Mouse (Mus musculus) adrenal gland, postnatal 25 days (tissue): Measurements from ENCODE around the gene Pabpn1l. TPM values are rescaled to one million over a fixed set of nuclear protein-coding genes. Genes with fewer than 3 reads are reported as not detected.
"Not testable (repeated sequence)": the region's sequence is repeated elsewhere in the genome, so short reads cannot be mapped to it uniquely, and the experiment has no call there.

ENCODE experiments used
- DNase-seq: peaks from one replicate; pipeline ENCODE4 v3.0.0; 2021; ENCODE audit warnings: mixed read lengths
- microRNA-seq, 2 experiments: library from miRNA; unstranded; fragments of <30 nt; microRNA quantifications; one replicate each; pipeline ENCODE4 v1.2.0; 2021
- total RNA-seq: library from RNA; stranded (reverse); gene quantifications from 2 replicates; pipeline ENCODE4 v1.2.3, GENCODE M21; 2021

The Pabpn1l gene
- total RNA-seq, 1 experiment from 2014 or later: not detected

- DNase-seq: no peak
These were observed 47.8 kb downstream of the Pabpn1l start for GRCm38 (mm10) chr8:122574667-122575251.

GRCm38 (mm10) chr8:122574264-122574663, 48.3 kb downstream of the Pabpn1l start:
- DNase-seq: no peak

DNA sequence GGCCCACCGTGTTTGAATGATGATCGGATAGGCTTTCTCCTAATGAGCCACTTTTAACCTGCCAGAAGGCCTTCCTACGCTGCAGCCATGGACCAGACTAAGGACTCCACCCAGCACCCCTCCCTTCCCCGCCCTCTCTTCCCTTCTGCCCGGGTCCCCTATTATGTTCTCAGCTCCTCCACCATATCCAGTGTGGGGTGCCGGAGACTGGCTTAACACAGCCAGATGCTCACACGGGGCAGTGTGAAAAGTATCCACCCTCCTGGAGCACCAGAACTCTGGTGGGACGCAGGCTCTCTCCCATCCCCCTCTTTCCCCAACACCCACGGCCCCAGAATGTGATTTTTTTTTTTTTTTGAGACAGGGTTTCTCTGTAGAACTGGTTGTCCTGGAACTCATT, 49.0 kb downstream of the Pabpn1l start:
- DNase-seq: no peak

DNA sequence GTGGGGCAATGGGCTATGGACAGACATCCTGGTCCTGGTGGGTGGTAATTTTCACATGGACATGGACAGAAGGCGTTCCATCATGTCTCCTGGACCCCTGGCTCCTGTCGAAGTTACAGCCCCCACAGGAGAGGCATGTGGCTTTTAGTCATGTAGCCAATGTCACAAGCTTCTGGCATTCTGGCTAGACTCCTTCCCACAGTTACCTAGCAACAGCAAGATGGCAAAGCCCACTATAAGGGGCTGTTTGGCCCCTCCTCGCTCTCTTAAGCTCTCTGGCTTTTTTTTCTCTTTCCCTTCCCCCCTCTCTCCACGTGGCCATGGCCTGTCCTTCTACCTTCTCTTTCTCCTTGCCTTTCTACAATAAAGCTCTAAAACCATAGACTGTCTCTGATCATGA, 49.4 kb downstream of the Pabpn1l start:
- not testable (repeated sequence) for DNase-seq

DNA sequence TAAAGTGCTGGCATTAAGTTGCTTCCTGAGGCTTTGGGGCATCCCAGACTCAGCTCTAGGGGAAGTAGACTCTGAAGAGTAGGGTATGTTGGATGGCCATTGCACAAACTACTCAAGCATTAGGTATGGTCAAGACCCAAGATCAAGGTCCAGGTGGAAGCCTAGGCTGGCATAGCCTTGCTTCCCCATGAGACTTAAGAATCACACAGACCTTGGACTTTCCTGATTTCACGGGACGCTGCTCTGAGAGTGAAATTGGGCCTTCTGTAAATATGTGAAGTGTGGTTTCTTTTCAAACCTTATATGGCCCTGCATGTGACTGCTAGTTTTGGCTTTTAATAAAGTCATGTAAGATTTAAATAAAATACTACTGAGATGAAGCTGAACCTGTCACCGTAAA, 49.8 kb downstream of the Pabpn1l start:
- DNase-seq: no peak

DNA sequence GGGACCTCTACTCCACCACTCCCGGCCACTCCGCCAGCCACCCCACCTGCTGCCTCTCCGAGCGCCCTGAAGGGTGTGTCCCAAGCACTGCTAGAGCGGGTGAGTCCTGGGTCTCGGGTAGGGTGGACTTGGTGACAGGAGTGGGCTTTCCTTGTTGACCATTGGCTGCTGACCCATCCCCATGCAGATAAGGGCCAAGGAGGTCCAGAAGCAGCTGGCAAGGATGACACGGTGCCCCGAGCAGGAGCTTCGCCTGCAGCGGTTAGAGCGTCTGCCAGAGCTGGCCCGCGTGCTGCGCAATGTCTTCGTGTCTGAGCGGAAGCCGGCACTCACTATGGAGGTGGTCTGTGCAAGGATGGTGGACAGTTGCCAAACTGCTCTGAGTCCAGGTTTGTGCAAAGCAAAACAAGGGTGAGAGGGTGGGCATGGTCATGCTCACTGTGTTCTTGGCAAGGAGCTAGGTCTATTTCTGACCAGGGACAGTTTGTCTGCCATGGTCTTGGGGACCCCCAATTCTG, 50.7 kb downstream of the Pabpn1l start:
- DNase-seq: no peak

DNA sequence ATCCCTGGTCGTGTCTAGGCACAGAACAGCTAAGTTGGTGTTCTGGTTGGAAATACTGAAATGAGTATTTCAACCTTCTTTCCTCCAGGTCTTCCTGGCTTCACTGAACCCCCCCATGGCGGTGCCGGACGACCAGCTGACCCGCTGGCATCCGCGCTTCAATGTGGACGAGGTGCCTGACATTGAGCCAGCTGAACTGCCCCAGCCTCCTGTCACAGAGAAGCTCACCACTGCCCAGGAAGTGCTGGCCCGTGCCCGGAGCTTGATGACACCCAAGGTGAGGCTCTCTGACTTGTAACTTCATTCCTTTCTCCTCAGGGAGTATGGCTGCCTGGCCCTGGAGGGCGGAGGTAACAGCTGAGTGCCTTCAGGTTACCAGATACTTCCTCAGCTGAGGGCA, 51.4 kb downstream of the Pabpn1l start:
- DNase-seq: no peak

GRCm38 (mm10) chr8:122569996-122570395, 52.5 kb downstream of the Pabpn1l start:
- DNase-seq: no peak

Small RNAs within 50 kb of the gene (microRNA-seq; reads per million reads assigned to microRNA genes)
- gene Mir6396: 0 reads per million in 2 experiments

Other genes starting within 250 kb of the Pabpn1l start
- gene Zc3h18, start 246.1 kb downstream of the Pabpn1l start, total RNA-seq: 49.8 and 52.2 TPM in 2 replicates
- gene Il17c, start 200.7 kb downstream of the Pabpn1l start, total RNA-seq: not detected in 2 replicates
- gene Cyba, start 189.8 kb downstream of the Pabpn1l start, total RNA-seq: 25.4 and 27.0 TPM in 2 replicates
- 53.6 and 78.3 TPM in 2 replicates for gene Mvd, start 179.3 kb downstream of the Pabpn1l start, total RNA-seq
- gene Snai3, start 162.0 kb downstream of the Pabpn1l start, total RNA-seq: not detected in 2 replicates
- gene Rnf166, start 146.7 kb downstream of the Pabpn1l start, total RNA-seq: 65.3 and 66.5 TPM in 2 replicates
- 20.6 and 24.7 TPM in 2 replicates for gene Ctu2, start 146.6 kb downstream of the Pabpn1l start, total RNA-seq
- gene Piezo1, start 71.4 kb downstream of the Pabpn1l start, total RNA-seq: 18.3 and 20.1 TPM in 2 replicates
- 12.5 and 17.7 TPM in 2 replicates for gene Cdt1, start 54.7 kb downstream of the Pabpn1l start, total RNA-seq
- gene Aprt, start 45.8 kb downstream of the Pabpn1l start, total RNA-seq: 50.6 and 66.4 TPM in 2 replicates
- gene Galns, start 11.3 kb downstream of the Pabpn1l start, total RNA-seq: 6.2 and 7.3 TPM in 2 replicates
- gene Trappc2l, start 11.1 kb downstream of the Pabpn1l start, total RNA-seq: 57.9 and 63.3 TPM in 2 replicates
- 12.2 and 14.1 TPM in 2 replicates for gene Cbfa2t3, start 76.4 kb upstream of the Pabpn1l start, total RNA-seq
- gene Acsf3, start 152.7 kb upstream of the Pabpn1l start, total RNA-seq: 36.6 and 40.9 TPM in 2 replicates
- 0.55 TPM in 1 of 2 replicates, not detected in the other for gene Cdh15, start 225.2 kb upstream of the Pabpn1l start, total RNA-seq